Mouse (Mus musculus): ENCODE results near the gene Hbb-bs.
A peak's percentile ranks its signal among the peaks of the same experiment; 100 is the strongest.
"Not testable (repeated sequence)": the region's sequence is repeated elsewhere in the genome, so short reads cannot be mapped to it uniquely, and the experiment has no call there.

Gene Hbb-bs

GRCm38 (mm10) chr7:103811223-103811845 lies 16.6 kb downstream of the Hbb-bs start:
- no peak for DNase-seq (ENCODE audit: low spot score)

DNA sequence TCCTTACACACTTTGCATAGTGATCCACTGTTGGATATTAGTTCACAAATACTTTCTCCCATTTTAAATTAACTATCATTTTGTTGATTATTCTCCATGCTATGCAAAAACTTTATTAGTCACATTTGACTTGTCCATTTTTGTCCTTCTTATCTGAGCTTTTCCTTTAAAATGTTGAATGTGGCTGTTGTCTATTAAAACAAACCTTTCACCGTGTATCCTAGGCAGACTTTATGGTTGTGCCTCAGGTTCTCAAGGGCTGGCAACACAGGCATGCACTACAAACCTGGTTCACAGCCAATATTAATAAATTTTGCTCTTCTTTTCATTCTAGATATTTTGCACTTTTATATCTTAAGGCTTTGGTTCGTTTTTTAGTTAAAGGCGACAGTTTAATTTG lies 17.1 kb downstream of the Hbb-bs start:
- no peak for DNase-seq (ENCODE audit: low spot score)

DNA sequence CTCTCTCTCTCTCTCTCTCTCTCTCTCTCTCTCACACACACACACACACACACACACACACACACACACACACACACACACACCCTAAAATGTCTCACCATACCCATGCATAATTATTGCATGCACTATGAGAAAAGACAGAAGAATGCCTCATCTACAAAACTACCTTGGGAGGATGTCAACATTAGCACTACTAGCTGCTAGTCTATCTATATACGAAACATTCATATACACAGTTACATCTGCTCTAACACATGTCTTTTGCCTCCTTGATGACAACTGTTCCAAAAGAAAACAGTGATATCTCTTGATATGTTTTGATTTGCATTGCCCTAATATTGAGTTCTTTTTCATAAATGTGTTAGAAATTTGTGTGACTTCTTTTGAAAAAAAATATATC lies 17.6 kb downstream of the Hbb-bs start:
- no peak for DNase-seq (ENCODE audit: low spot score)

- no peak for DNase-seq (ENCODE audit: low spot score)
Measured at GRCm38 (mm10) chr7:103809801-103810155, 18.1 kb downstream of the Hbb-bs start.

DNA sequence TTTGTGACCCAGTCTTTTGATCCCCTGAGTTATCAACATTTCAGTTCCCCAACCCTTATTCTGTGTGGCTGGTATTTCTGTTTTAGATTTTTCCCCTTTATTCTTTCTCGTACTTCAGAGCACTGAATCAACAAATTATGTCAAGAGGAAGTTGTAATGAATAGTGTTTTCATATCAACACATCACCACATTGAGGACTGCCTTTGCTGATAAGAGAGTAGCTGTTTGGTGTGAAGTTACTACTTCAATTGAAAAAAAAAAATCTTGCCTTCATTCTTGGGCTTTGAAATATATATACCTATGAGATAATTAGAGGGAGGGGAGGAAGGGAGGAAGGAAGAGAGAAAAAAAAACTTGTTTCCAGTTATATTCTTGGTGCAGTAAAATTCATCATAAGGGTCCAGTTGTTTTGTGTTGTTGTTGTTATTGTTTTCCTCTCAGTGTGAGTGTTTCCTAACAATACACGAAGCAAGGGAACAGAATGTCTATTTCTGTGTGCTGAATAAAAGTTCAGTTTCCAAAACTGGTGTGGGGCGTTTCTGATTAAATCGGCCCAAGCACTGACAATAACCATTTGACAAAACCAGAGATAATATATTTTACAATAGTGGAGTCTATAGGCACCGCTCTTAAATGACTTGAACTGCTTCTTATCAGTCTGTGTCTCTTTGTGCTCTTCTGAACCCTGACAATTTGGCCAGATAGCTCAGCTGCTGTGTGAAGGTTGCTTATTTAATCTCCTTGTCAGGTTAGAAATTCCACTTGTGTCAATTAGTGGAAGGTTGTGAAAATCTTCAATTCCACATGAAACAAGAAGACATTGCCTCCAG lies 18.7 kb downstream of the Hbb-bs start:
- DNase-seq (ENCODE audit: low spot score) = no peak

DNA sequence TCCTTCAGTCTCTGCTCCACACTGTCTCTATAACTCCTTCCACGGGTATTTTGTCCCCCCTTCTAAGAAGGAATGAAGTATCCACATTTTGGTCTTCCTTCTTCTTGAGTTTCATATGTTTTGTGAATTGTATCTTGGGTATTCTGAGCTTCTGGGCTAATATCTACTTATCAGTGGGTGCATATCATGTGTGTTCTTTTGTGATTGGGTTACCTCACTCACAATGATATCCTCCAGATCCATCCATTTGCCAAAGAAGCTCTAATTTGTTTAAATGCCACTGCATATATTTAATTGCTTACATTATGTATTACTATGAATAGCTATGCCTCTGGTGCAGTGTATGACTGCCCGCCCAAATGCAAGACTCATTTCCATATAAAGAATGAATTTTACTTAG lies 19.8 kb downstream of the Hbb-bs start:
- DNase-seq (ENCODE audit: low spot score) = not testable (repeated sequence)

DNA sequence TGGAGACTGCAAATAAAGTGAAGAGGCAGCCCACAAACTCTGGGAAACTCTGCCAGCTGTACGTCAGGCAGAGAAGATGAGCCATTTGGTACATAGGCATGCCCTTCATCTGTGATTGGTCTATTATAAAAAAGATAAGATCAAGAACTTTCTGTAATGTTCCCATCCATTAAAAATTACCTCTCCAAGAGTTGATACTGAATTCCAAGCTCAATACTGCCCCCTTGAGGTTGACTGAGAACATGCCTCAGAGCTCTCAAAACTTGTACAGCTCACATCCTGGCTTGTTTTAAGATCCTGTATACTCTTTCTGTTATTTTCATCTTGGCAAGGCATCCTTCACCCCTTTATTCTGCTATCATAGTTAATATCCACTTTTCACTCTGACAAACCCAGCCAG lies 21.0 kb downstream of the Hbb-bs start:
- DNase-seq (ENCODE audit: low spot score) = peak; percentile 8

DNA sequence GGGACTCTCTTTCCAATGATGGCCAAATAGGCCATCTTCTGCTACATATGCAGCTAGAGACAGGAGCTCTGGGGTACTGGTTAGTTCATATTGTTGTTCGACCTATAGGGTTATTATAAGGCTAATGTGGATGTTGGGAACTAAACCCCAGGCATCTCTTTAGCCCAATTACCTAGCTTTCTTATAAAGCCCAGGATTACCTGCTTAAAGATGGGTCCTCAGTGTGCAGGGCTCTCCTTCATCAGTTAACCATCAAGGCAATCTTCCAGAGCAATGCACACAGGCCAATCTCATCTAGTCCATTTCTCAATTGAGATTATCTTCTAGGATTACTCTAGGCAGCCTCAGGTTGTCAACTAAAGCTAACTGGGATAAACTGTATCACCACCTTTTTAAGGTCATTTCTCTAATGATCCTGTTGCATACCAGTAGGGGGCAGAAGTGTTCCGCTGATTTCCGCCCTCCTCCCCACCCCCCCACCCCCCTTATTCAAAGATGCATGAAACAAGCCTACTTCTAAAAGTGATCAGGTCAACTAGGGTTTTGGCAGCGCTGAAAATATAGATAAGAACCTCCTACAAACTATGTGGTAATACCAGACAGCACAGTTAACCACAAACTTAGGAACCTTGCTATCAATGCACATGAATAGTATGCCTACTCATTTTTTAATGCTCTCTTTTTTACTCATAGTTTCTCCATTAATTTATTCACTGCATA lies 35.1 kb downstream of the Hbb-bs start:
- no peak for DNase-seq (ENCODE audit: low spot score)

DNA sequence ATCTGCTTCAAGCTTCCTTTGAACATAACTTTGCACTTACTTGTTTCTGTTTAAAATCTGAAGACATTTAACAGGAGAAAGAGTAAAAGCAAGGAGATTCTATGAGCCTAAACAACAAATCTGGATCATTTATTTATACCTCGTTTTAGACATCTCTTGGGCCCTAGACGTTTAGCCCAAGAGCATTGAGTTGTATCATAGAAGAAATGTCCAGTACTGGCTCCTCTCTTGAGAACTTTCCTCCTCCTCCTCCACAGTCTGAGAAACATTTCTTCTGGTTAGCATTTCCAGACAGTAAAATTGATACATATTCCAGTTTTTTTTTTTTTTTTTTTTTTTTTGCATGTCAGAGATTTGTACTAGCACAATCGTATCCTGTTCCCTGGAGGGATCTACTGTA lies 36.2 kb downstream of the Hbb-bs start, which contains the start of gene Olfr67:
Olfr67 (minus strand) TSS at position 101 of the 400 bp plus-strand sequence.
- DNase-seq (ENCODE audit: low spot score) = no peak

DNA sequence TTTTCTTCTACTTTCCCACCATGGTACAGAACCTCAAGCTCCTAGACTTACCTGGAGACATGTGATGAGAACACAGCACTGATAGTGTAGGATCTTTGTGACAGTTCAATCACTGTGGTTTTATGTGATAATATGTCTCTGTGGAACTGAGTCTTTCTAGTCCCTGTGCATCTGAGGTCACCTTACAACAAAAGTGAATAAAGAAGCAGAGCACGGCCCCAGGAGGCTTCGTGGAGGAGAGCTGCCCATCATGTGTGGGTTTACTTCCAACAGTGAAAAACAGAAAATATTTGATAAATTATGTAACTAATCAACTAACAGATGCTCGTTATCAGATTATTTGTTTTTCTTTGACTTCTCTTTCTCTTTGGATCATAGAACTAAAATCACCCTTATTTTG lies 48.3 kb downstream of the Hbb-bs start, which contains the start of gene Olfr68:
Olfr68 (minus strand) TSS at position 101 of the 400 bp plus-strand sequence.
- DNase-seq (ENCODE audit: low spot score) = no peak

DNA sequence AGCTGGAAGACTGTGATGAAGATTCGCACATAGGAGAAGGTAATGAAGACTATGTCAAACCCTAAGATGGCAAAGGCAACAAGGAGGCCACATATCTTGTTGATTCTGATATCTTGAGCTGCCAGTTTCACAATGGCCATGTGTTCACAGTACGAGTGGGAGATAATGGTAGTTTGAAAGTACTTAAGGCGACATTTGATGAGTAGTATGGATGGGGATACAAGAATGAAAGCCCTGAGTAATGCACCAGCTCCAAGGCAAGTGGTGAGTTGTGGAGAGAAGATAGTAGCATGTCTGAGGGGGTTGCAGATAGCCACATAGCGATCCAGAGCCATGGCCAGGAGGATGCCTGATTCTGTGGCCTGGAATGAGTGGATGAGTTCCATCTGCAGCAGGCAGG lies 50.2 kb downstream of the Hbb-bs start:
- DNase-seq (ENCODE audit: low spot score) = not testable (repeated sequence)
